Mouse (Mus musculus): ENCODE data around the gene Imp3.

DNA sequence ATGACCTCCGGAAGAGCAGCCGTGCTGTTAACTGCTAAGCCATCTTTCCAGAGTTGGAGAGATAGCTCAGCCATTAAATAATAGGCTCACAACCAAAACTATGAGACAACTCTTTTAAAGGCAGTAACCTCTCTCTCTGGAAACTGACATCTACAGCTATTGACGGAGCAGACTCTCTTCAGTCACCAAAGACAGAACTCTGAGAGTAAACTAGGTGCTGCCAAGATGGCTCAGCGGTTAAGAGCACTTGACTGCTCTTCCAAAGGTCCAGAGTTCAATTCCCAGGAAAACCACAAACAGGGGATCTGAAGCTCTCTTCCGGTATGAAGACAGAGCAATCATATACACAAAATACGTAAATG, 433 bp upstream of the Imp3 start:
- TF ChIP-seq USF1 (IDR thresholded peaks at IDR 0.05; ENCODE audit: low read depth) (no peak), CTCF (IDR thresholded peaks at IDR 0.05; ENCODE audit: control insufficient read depth, insufficient read depth, insufficient read length) (no peak), MYOD1 (IDR thresholded peaks at IDR 0.05; ENCODE audit: control insufficient read depth, insufficient read length, low read depth) (no peak), CEBPB (IDR thresholded peaks at IDR 0.05; ENCODE audit: low read depth) (no peak), MAX (IDR thresholded peaks at IDR 0.05) (no peak), FOSL1 (IDR thresholded peaks at IDR 0.05; ENCODE audit: insufficient read depth, low read length, poor library complexity, severe bottlenecking) (no peak)
